Mouse (Mus musculus): ENCODE measurements around the gene Zfpm1.

DNA sequence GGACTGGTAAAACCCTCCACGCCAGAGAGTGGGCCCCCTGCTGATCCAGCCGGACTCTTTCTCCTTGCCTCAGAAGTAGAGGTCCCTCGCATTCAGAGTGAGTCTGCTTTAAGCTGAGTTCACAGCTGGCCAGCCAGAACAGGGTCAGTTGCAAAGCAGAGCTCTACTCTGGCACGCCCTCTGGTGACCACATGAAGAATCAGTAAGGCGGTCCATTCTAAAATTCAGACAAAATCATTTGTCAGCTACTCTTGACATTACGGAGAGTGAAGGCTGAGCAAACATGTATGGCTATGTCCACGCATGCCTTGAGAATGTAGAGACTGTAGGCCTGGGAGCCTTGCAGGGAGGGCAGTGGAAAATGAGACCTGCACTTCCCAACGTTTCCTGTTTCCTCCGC lies 87.7 kb downstream of the Zfpm1 start:
- no peak for TF ChIP-seq GATA1 (IDR thresholded peaks at IDR 0.05; ENCODE audit: borderline replicate concordance, low read length)
- TF ChIP-seq FLI1 (IDR thresholded peaks at IDR 0.05; ENCODE audit: low read length), result no peak

Measured in megakaryocyte, embryonic 14.5 days (primary cell).